In the genomic region with DNA sequence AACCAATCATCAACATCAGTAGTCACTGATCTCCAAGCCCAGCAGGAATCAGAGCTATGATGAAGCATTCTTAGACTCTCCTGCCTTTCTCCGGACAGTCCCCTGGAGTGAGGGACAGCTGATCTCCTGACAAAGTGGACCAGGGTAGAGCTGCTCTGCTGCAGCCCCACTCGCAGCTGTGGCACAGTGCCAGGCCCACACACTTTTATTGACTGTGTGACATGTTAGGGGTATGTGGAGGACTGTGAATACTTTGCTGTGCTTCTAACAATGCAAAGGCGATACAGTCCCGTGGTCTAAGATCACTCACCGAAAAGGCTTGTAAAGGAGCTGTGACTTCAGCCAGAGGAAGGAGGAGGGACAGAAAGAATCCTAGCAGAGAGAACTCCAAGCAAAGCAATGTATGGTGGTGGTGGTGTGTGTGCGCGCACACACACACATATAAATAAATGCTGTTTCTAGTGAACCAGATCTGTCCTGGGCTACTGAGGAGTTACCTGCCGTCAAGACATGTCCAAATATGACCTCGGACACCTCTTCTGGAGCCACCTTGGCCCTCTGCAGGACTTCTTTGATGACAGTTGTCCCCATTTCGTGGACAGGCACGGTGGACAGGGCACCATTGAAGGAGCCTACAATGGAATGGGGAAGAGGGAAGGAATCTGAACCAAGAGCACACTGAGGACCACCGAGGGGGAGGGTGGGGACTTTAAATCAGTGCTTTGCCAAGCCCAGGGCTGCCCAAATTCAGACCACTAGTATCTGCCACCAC, we compare ENCODE assay signal across 8 mouse cellular contexts. TPM values are rescaled to one million over a fixed set of nuclear protein-coding genes. Genes with fewer than 3 reads are reported as not detected.
DNase-seq lines count a peak whose midpoint lies in the region; ATAC-seq and TF ChIP-seq lines count a peak whose summit lies in the region.
"Not testable (repeated sequence)": the region's sequence is repeated elsewhere in the genome, so short reads cannot be mapped to it uniquely, and the experiment has no call there.

No protein-coding gene starts in this region.

- TF ChIP-seq POLR2A in olfactory bulb, adult 2 months (IDR thresholded peaks at IDR 0.05; ENCODE audit: insufficient read depth, low read depth, low read length), result not testable (repeated sequence)

- POLR2A ChIA-PET in Patski (lab: Charles Lee), result not testable (repeated sequence)

- CTCF ChIA-PET in Patski (lab: Charles Lee), result interaction anchor here (0.9 kb wide), 1 partner anchor 10 kb away, joined by 3 read pairs; no protein-coding TSS in a partner anchor

- not testable (repeated sequence) for H3K27ac ChIP-seq in hindbrain, embryonic 14.5 days; midbrain, embryonic 12.5 days (replicated peaks); olfactory bulb, adult 2 months (ENCODE audit: insufficient read depth, low read depth, low read length)
- peak overlapping the region; percentile 56; the same call in 1 of the 2 replicates for H3K27ac ChIP-seq in layer of hippocampus, adult 2 months
- H3K27ac ChIP-seq in liver, embryonic 15.5 days (replicated peaks), result peak overlapping the region; percentile 48; the same call in 1 of the 2 replicates

- not testable (repeated sequence) for TF ChIP-seq CTCF in Patski (IDR thresholded peaks at IDR 0.05); layer of hippocampus, adult 2 months (conservative IDR thresholded peaks at IDR 0.05); olfactory bulb, adult 2 months (IDR thresholded peaks at IDR 0.05; ENCODE audit: insufficient read depth, low read depth, low read length)

- not testable (repeated sequence) for H3K9me3 ChIP-seq in hindbrain, embryonic 14.5 days (ENCODE audit: control insufficient read depth, low read length); liver, embryonic 15.5 days (replicated peaks); midbrain, embryonic 12.5 days

- ATAC-seq in Patski, result peak; percentile 32
- peak; percentile 62 for ATAC-seq in erythroblast, adult 5-6 weeks (replicated peaks; ENCODE audit: low FRiP score, poor library complexity, severe bottlenecking)
- ATAC-seq in granulocyte monocyte progenitor cell, adult 5-6 weeks (replicated peaks; ENCODE audit: poor library complexity, severe bottlenecking), result peak; percentile 32
- peak; percentile 60; the same call in 1 of the 2 replicates for ATAC-seq in hindbrain, embryonic 14.5 days (ENCODE audit: low FRiP score)
- peak; percentile 19; the same call in 1 of the 2 replicates for ATAC-seq in liver, embryonic 15.5 days (ENCODE audit: insufficient read depth)
- peak; percentile 39 for ATAC-seq in midbrain, embryonic 12.5 days (ENCODE audit: low FRiP score, low read depth)

- peaks cover 29% of the 10 kb centered on the region for H3K36me3 ChIP-seq in hindbrain, embryonic 14.5 days (replicated peaks; ENCODE audit: control insufficient read depth, insufficient read depth)
- H3K36me3 ChIP-seq in liver, embryonic 15.5 days (replicated peaks), result not testable (repeated sequence)
- H3K36me3 ChIP-seq in midbrain, embryonic 12.5 days, result peaks cover 23% of the 10 kb centered on the region

- 38% methylated on average over 2 of the region's 12 CpGs for WGBS in hindbrain, embryonic 14.5 days
- WGBS in liver, embryonic 15.5 days (ENCODE audit: insufficient replicate concordance), result 33% methylated on average over 3 of the region's 12 CpGs
- 33% methylated on average over 3 of the region's 12 CpGs for WGBS in midbrain, embryonic 12.5 days
- 29% methylated on average over 5 of the region's 12 CpGs for WGBS in olfactory bulb, adult 2 months

- DNase-seq in Patski (ENCODE audit: low read depth, low spot score); hindbrain, embryonic 14.5 days (ENCODE audit: low spot score); layer of hippocampus, adult 2 months (ENCODE audit: low spot score in 2 of 2): not testable (repeated sequence)

- H3K4me2 ChIP-seq in hindbrain, embryonic 14.5 days (replicated peaks), result peak overlapping the region; percentile 43
- H3K4me2 ChIP-seq in liver, embryonic 15.5 days, result peak overlapping the region; percentile 64
- peak overlapping the region; percentile 50 for H3K4me2 ChIP-seq in midbrain, embryonic 12.5 days (replicated peaks)

- H3K4me3 ChIP-seq in hindbrain, embryonic 14.5 days (replicated peaks; ENCODE audit: low read length), result 0 out of 2 replicates have a peak overlapping the region, but pooled peaks have one; percentile 5
- peak overlapping the region; percentile 38 for H3K4me3 ChIP-seq in layer of hippocampus, adult 2 months
- H3K4me3 ChIP-seq in liver, embryonic 15.5 days (replicated peaks), result peak overlapping the region; percentile 37
- peak overlapping the region; percentile 24 for H3K4me3 ChIP-seq in midbrain, embryonic 12.5 days
- peak overlapping the region; percentile 22; the same call in 1 of the 2 replicates for H3K4me3 ChIP-seq in olfactory bulb, adult 2 months (ENCODE audit: insufficient read depth, low read depth, low read length)

- H3K27me3 ChIP-seq in Patski; hindbrain, embryonic 14.5 days (ENCODE audit: control insufficient read depth, insufficient read depth, low read length); liver, embryonic 15.5 days; midbrain, embryonic 12.5 days: not testable (repeated sequence)

- in situ Hi-C loops in Patski (cut with MboI; ENCODE audit: low pct_unique_long_range_greater_than_20kb), result not testable (repeated sequence)

- H3K9ac ChIP-seq in hindbrain, embryonic 14.5 days; liver, embryonic 15.5 days: not testable (repeated sequence)
- 0 out of 2 replicates have a peak overlapping the region, but pooled peaks have one; percentile 15 for H3K9ac ChIP-seq in midbrain, embryonic 12.5 days (replicated peaks)

- not testable (repeated sequence) for H3K4me1 ChIP-seq in hindbrain, embryonic 14.5 days (replicated peaks; ENCODE audit: control insufficient read depth, insufficient read depth, low read length); olfactory bulb, adult 2 months (ENCODE audit: control insufficient read depth, insufficient read depth, low read length)
- H3K4me1 ChIP-seq in liver, embryonic 15.5 days (replicated peaks), result peaks cover 25% of the 10 kb centered on the region
- peaks cover 14% of the 10 kb centered on the region for H3K4me1 ChIP-seq in midbrain, embryonic 12.5 days

RNA-seq across cellular contexts. Expression of gene Acat3, which starts 0.8 kb away (rescaled TPM):
- polyA plus RNA-seq in Patski (2021), result 4.4 TPM
- not detected in 2 replicates for total RNA-seq in erythroblast, adult 5-6 weeks (2015; ENCODE audit: low replicate concordance)
- not detected in 2 replicates for total RNA-seq in erythroblast, adult 5-6 weeks (2017; ENCODE audit: low replicate concordance)
- not detected in 2 replicates for total RNA-seq in granulocyte monocyte progenitor cell, adult 5-6 weeks (2014; fragmentation: Nextera tagmentation)
- total RNA-seq in granulocyte monocyte progenitor cell, adult 5-6 weeks (2017), result 1.1 and 1.2 TPM in 2 replicates
- polyA plus RNA-seq in hindbrain, embryonic 14.5 days (2014; fragmentation: Nextera tagmentation; extraction: Ambion mirVana), result 0.52 and 1.1 TPM in 2 replicates
- 1 to 10 TPM; 4.1 to 6.6 TPM for total RNA-seq in layer of hippocampus, adult 2 months (2021)
- polyA plus RNA-seq in liver, embryonic 15.5 days (2015; fragmentation: Nextera tagmentation; extraction: Ambion mirVana), result 10.0 and 13.2 TPM in 2 replicates
- 1.3 and 1.4 TPM in 2 replicates for polyA plus RNA-seq in midbrain, embryonic 12.5 days (2016; fragmentation: Nextera tagmentation; extraction: Ambion mirVana)
- not detected in 2 replicates for polyA plus RNA-seq in olfactory bulb, adult 2 months (2012; ENCODE audit: insufficient read depth, insufficient read length, low replicate concordance, missing spikeins)

RNA-seq across cellular contexts. Expression of gene Acat2, which starts 21.0 kb away (rescaled TPM):
- polyA plus RNA-seq in Patski (2021), result 40.8 TPM
- 1.0 and 3.1 TPM in 2 replicates for total RNA-seq in erythroblast, adult 5-6 weeks (2015; ENCODE audit: low replicate concordance)
- total RNA-seq in erythroblast, adult 5-6 weeks (2017; ENCODE audit: low replicate concordance), result 5.2 and 7.1 TPM in 2 replicates
- 21.4 and 22.9 TPM in 2 replicates for total RNA-seq in granulocyte monocyte progenitor cell, adult 5-6 weeks (2014; fragmentation: Nextera tagmentation)
- total RNA-seq in granulocyte monocyte progenitor cell, adult 5-6 weeks (2017), result 20.6 and 21.4 TPM in 2 replicates
- 216 and 283 TPM in 2 replicates for polyA plus RNA-seq in hindbrain, embryonic 14.5 days (2014; fragmentation: Nextera tagmentation; extraction: Ambion mirVana)
- total RNA-seq in layer of hippocampus, adult 2 months (2021), result 10 to 100 TPM; 44.2 to 44.4 TPM
- polyA plus RNA-seq in liver, embryonic 15.5 days (2015; fragmentation: Nextera tagmentation; extraction: Ambion mirVana), result 93.7 and 101 TPM in 2 replicates
- polyA plus RNA-seq in midbrain, embryonic 12.5 days (2016; fragmentation: Nextera tagmentation; extraction: Ambion mirVana), result 393 and 402 TPM in 2 replicates
- polyA plus RNA-seq in olfactory bulb, adult 2 months (2012; ENCODE audit: insufficient read depth, insufficient read length, low replicate concordance, missing spikeins), result not detected in 2 replicates

RNA-seq across cellular contexts. Expression of gene Mrpl18, which starts 23.4 kb away (rescaled TPM):
- 86.8 TPM for polyA plus RNA-seq in Patski (2021)
- total RNA-seq in erythroblast, adult 5-6 weeks (2015; ENCODE audit: low replicate concordance), result 44.4 and 51.4 TPM in 2 replicates
- total RNA-seq in erythroblast, adult 5-6 weeks (2017; ENCODE audit: low replicate concordance), result 33.6 and 46.0 TPM in 2 replicates
- total RNA-seq in granulocyte monocyte progenitor cell, adult 5-6 weeks (2014; fragmentation: Nextera tagmentation), result 138 and 143 TPM in 2 replicates
- 190 and 222 TPM in 2 replicates for total RNA-seq in granulocyte monocyte progenitor cell, adult 5-6 weeks (2017)
- 112 and 138 TPM in 2 replicates for polyA plus RNA-seq in hindbrain, embryonic 14.5 days (2014; fragmentation: Nextera tagmentation; extraction: Ambion mirVana)
- total RNA-seq in layer of hippocampus, adult 2 months (2021), result 10 to 100 TPM; 60.9 to 68.9 TPM
- polyA plus RNA-seq in liver, embryonic 15.5 days (2015; fragmentation: Nextera tagmentation; extraction: Ambion mirVana), result 86.0 and 95.2 TPM in 2 replicates
- 154 and 158 TPM in 2 replicates for polyA plus RNA-seq in midbrain, embryonic 12.5 days (2016; fragmentation: Nextera tagmentation; extraction: Ambion mirVana)
- polyA plus RNA-seq in olfactory bulb, adult 2 months (2012; ENCODE audit: insufficient read depth, insufficient read length, low replicate concordance, missing spikeins), result not detected in 2 replicates

RNA-seq across cellular contexts. Expression of gene Tcp1, which starts 24.1 kb away (rescaled TPM):
- polyA plus RNA-seq in Patski (2021), result 297 TPM
- 98.2 and 107 TPM in 2 replicates for total RNA-seq in erythroblast, adult 5-6 weeks (2015; ENCODE audit: low replicate concordance)
- 117 and 145 TPM in 2 replicates for total RNA-seq in erythroblast, adult 5-6 weeks (2017; ENCODE audit: low replicate concordance)
- total RNA-seq in granulocyte monocyte progenitor cell, adult 5-6 weeks (2014; fragmentation: Nextera tagmentation), result 377 and 436 TPM in 2 replicates
- 932 and 1,001 TPM in 2 replicates for total RNA-seq in granulocyte monocyte progenitor cell, adult 5-6 weeks (2017)
- polyA plus RNA-seq in hindbrain, embryonic 14.5 days (2014; fragmentation: Nextera tagmentation; extraction: Ambion mirVana), result 392 and 417 TPM in 2 replicates
- total RNA-seq in layer of hippocampus, adult 2 months (2021), result 100 to 1,000 TPM; 201 to 208 TPM
- polyA plus RNA-seq in liver, embryonic 15.5 days (2015; fragmentation: Nextera tagmentation; extraction: Ambion mirVana), result 185 and 211 TPM in 2 replicates
- polyA plus RNA-seq in midbrain, embryonic 12.5 days (2016; fragmentation: Nextera tagmentation; extraction: Ambion mirVana), result 455 and 463 TPM in 2 replicates
- polyA plus RNA-seq in olfactory bulb, adult 2 months (2012; ENCODE audit: insufficient read depth, insufficient read length, low replicate concordance, missing spikeins), result 471 TPM in 1 of 2 replicates, not detected in the other

RNA-seq across cellular contexts. Expression of gene Pnldc1, which starts 29.5 kb away (rescaled TPM):
- polyA plus RNA-seq in Patski (2021), result 6.9 TPM
- total RNA-seq in erythroblast, adult 5-6 weeks (2015; ENCODE audit: low replicate concordance), result not detected in 2 replicates
- not detected in 2 replicates for total RNA-seq in erythroblast, adult 5-6 weeks (2017; ENCODE audit: low replicate concordance)
- 1.7 and 3.5 TPM in 2 replicates for total RNA-seq in granulocyte monocyte progenitor cell, adult 5-6 weeks (2014; fragmentation: Nextera tagmentation)
- 1.6 TPM in 1 of 2 replicates, not detected in the other for total RNA-seq in granulocyte monocyte progenitor cell, adult 5-6 weeks (2017)
- 1.8 and 2.5 TPM in 2 replicates for polyA plus RNA-seq in hindbrain, embryonic 14.5 days (2014; fragmentation: Nextera tagmentation; extraction: Ambion mirVana)
- 1 to 10 TPM; 3.9 to 6.2 TPM for total RNA-seq in layer of hippocampus, adult 2 months (2021)
- polyA plus RNA-seq in liver, embryonic 15.5 days (2015; fragmentation: Nextera tagmentation; extraction: Ambion mirVana), result 0.40 and 0.45 TPM in 2 replicates
- polyA plus RNA-seq in midbrain, embryonic 12.5 days (2016; fragmentation: Nextera tagmentation; extraction: Ambion mirVana), result 1.2 and 1.8 TPM in 2 replicates
- not detected in 2 replicates for polyA plus RNA-seq in olfactory bulb, adult 2 months (2012; ENCODE audit: insufficient read depth, insufficient read length, low replicate concordance, missing spikeins)

Comparison
In these comparisons a context has a peak if more than half of its experiments do, and no peak if none do; other contexts are left out.
1. RNA of gene Mrpl18, which starts 23.4 kb away (polyA plus RNA-seq): 154 to 158 TPM in midbrain, embryonic 12.5 days, 112 to 138 TPM in hindbrain, embryonic 14.5 days, 86.0 to 95.2 TPM in liver, embryonic 15.5 days and 86.8 TPM in Patski (single experiment); not detected in olfactory bulb, adult 2 months; every median in the first group is over 10 times any median in the second.
2. Peak in every context shown above with its lines, with median percentiles within 50 percentile points of each other: ATAC-seq, H3K4me2 ChIP-seq and H3K4me3 ChIP-seq.